Mouse (Mus musculus) lung, adult 10 weeks (tissue): ENCODE data around the gene Tmtc1. TPM values are rescaled to one million over a fixed set of nuclear protein-coding genes. Genes with fewer than 3 reads are reported as not detected.

Experiments used
- polyA plus RNA-seq: library from polyadenylated mRNA; stranded (reverse); fragments of 350-450 nt; fragmentation: Illumina TruSeq; extraction: RNeasy Lipid Tissue Mini Kit (QIAGEN cat#74804); gene quantifications from one replicate; pipeline ENCODE4 v1.2.3, GENCODE M21; 2014; ENCODE audit warnings: low read depth, low replicate concordance; ENCODE audit not compliant: insufficient read depth

The Tmtc1 gene
- 10.6 TPM for polyA plus RNA-seq

GRCm38 (mm10) chr6:148443726-148444701, at the start of gene Tmtc1:
TSS of gene Tmtc1 (minus strand) at chr6:148444389.

DNA sequence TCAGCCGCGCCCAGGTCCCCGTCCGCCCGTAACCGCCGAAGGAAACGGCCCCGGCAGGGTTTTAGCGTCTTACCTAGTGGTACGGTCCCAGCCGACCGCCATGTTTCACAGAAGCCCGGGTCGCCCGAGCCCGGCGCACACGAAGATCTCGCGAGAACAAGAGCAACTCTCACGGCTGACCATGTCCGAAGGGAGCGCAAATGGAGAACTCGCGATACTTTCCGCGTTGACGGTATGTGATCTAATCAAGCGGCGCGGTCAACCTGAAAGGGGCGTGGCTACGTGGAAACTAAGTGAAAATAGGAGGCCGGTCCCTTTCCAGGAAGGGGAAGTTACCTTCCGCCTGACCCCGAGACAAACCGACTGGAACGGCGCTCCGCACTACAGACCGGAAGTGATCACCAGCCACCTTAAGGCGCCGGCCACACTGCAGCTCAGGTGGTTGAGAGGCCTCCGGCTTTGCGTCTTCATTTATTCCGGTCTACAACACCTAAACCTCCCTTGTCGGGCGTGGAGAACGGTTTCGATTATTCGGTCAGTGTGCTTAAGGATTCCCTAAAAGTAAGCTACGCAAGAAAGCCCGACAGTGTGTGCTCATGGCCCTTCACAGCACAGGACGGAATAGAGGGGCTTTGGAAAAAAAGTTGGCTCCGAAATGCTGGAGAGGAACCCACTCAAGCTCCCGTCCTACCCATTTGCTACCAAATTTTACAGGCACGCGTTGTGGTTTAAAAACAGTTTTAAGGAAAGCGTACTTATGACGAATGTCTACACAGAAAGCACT, 232.1 kb downstream of the Tmtc1 start, which contains the start of gene Ergic2:
TSS of gene Ergic2 (minus strand) at position 478 of the 784 bp plus-strand sequence.

Other genes with a start within 250 kb of the Tmtc1 start
- gene Ergic2, start 232.0 kb downstream of the Tmtc1 start, polyA plus RNA-seq = 39.2 TPM